Mouse (Mus musculus): ENCODE data around the gene Evc. TPM values are rescaled to one million over a fixed set of nuclear protein-coding genes. Genes with fewer than 3 reads are reported as not detected.

Evc gene
- polyA plus RNA-seq, 1 experiment = 13.3 TPM

GRCm38 (mm10) chr5:37320174-37320573 lies 16.5 kb downstream of the Evc start:
- no peak overlapping the region for H3K4me3 ChIP-seq
- TF ChIP-seq TCF12 (IDR thresholded peaks at IDR 0.05; ENCODE audit: insufficient read depth, poor library complexity, severe bottlenecking) (no peak), REST (IDR thresholded peaks at IDR 0.05; ENCODE audit: insufficient read depth, insufficient read length) (no peak), MAX (IDR thresholded peaks at IDR 0.05; ENCODE audit: low read depth) (no peak), POLR2AphosphoS2 (IDR thresholded peaks at IDR 0.05; ENCODE audit: insufficient read length, low read depth) (no peak), CEBPB (IDR thresholded peaks at IDR 0.05; ENCODE audit: insufficient read depth, poor library complexity, severe bottlenecking) (no peak), USF1 (IDR thresholded peaks at IDR 0.05; ENCODE audit: low read depth) (no peak), MYOG (IDR thresholded peaks at IDR 0.05; ENCODE audit: control insufficient read depth in 1 of 3, insufficient read depth in 1 of 3, insufficient read length in 2 of 3, low read depth in 2 of 3) (no peak), SRF (IDR thresholded peaks at IDR 0.05; ENCODE audit: control insufficient read depth, insufficient read length, low read depth) (no peak), MYOD1 (IDR thresholded peaks at IDR 0.05; ENCODE audit: control insufficient read depth in 1 of 3, insufficient read length in 2 of 3, low read depth in 2 of 3) (no peak)
- H3K27me3 ChIP-seq (ENCODE audit: control insufficient read depth, insufficient read depth, insufficient read length) = no peaks in the 10 kb centered on the region
- H3K79me2 ChIP-seq (ENCODE audit: control insufficient read depth, insufficient read depth) = no peaks in the 10 kb centered on the region
- H3K36me3 ChIP-seq (ENCODE audit: control insufficient read depth, insufficient read depth) = no peaks in the 10 kb centered on the region
- no peak overlapping the region for H3ac ChIP-seq (ENCODE audit: control insufficient read depth, insufficient read length)
- no peak overlapping the region for H3K4me2 ChIP-seq (ENCODE audit: low read depth)

- Histone ChIP-seq H3K79me2 (ENCODE audit: control insufficient read depth, insufficient read depth) (no peaks in the 10 kb centered on the region), H3K4me2 (ENCODE audit: low read depth) (no peak overlapping the region), H3K36me3 (ENCODE audit: control insufficient read depth, insufficient read depth) (no peaks in the 10 kb centered on the region), H3K4me3 (no peak overlapping the region), H3K27me3 (ENCODE audit: control insufficient read depth, insufficient read depth, insufficient read length) (no peaks in the 10 kb centered on the region), H3ac (ENCODE audit: control insufficient read depth, insufficient read length) (no peak overlapping the region)
- TF ChIP-seq MAX (IDR thresholded peaks at IDR 0.05; ENCODE audit: low read depth) (no peak), USF1 (IDR thresholded peaks at IDR 0.05; ENCODE audit: low read depth) (no peak), TCF3 (IDR thresholded peaks at IDR 0.05; ENCODE audit: insufficient read length, low read depth) (no peak), POLR2A (IDR thresholded peaks at IDR 0.05; ENCODE audit: insufficient read length, low read depth) (no peak), SRF (IDR thresholded peaks at IDR 0.05; ENCODE audit: control insufficient read depth, insufficient read length, low read depth) (no peak), MYOG (IDR thresholded peaks at IDR 0.05; ENCODE audit: control insufficient read depth in 1 of 3, insufficient read depth in 1 of 3, insufficient read length in 2 of 3, low read depth in 2 of 3) (no peak), REST (IDR thresholded peaks at IDR 0.05; ENCODE audit: insufficient read depth, insufficient read length) (no peak), TCF12 (IDR thresholded peaks at IDR 0.05; ENCODE audit: insufficient read depth, poor library complexity, severe bottlenecking) (no peak), E2F4 (IDR thresholded peaks at IDR 0.05; ENCODE audit: insufficient read depth) (no peak), CEBPB (IDR thresholded peaks at IDR 0.05; ENCODE audit: insufficient read depth, poor library complexity, severe bottlenecking) (no peak), POLR2AphosphoS2 (IDR thresholded peaks at IDR 0.05; ENCODE audit: insufficient read length, low read depth) (no peak), MYOD1 (IDR thresholded peaks at IDR 0.05; ENCODE audit: control insufficient read depth in 1 of 3, insufficient read length in 2 of 3, low read depth in 2 of 3) (no peak)
Measured at GRCm38 (mm10) chr5:37318715-37319114, 18.0 kb downstream of the Evc start.

- Histone ChIP-seq H3K36me3 (ENCODE audit: control insufficient read depth, insufficient read depth) (no peaks in the 10 kb centered on the region), H3K27me3 (ENCODE audit: control insufficient read depth, insufficient read depth, insufficient read length) (no peaks in the 10 kb centered on the region), H3K4me2 (ENCODE audit: low read depth) (no peak overlapping the region), H3ac (ENCODE audit: control insufficient read depth, insufficient read length) (no peak overlapping the region), H3K4me3 (no peak overlapping the region), H3K79me2 (ENCODE audit: control insufficient read depth, insufficient read depth) (no peaks in the 10 kb centered on the region)
- TF ChIP-seq TCF12 (IDR thresholded peaks at IDR 0.05; ENCODE audit: insufficient read depth, poor library complexity, severe bottlenecking) = no peak
- TF ChIP-seq MYOD1 (IDR thresholded peaks at IDR 0.05; ENCODE audit: control insufficient read depth in 1 of 3, insufficient read length in 2 of 3, low read depth in 2 of 3) = peak in 2 of 3 experiments; percentile 47 to 67
- peak in 2 of 3 experiments; percentile 49 to 56 for TF ChIP-seq MYOG (IDR thresholded peaks at IDR 0.05; ENCODE audit: control insufficient read depth in 1 of 3, insufficient read depth in 1 of 3, insufficient read length in 2 of 3, low read depth in 2 of 3)
- no peak for TF ChIP-seq POLR2A (IDR thresholded peaks at IDR 0.05; ENCODE audit: insufficient read length, low read depth)
- no peak for TF ChIP-seq POLR2AphosphoS2 (IDR thresholded peaks at IDR 0.05; ENCODE audit: insufficient read length, low read depth)
- no peak for TF ChIP-seq SRF (IDR thresholded peaks at IDR 0.05; ENCODE audit: control insufficient read depth, insufficient read length, low read depth)
- TF ChIP-seq TCF3 (IDR thresholded peaks at IDR 0.05; ENCODE audit: insufficient read length, low read depth) = no peak
- TF ChIP-seq MAX (IDR thresholded peaks at IDR 0.05; ENCODE audit: low read depth) = no peak
- TF ChIP-seq REST (IDR thresholded peaks at IDR 0.05; ENCODE audit: insufficient read depth, insufficient read length) = peak; percentile 81
- no peak for TF ChIP-seq CEBPB (IDR thresholded peaks at IDR 0.05; ENCODE audit: insufficient read depth, poor library complexity, severe bottlenecking)
Measured at GRCm38 (mm10) chr5:37312980-37313722, 23.5 kb downstream of the Evc start.

- Histone ChIP-seq H3ac (ENCODE audit: control insufficient read depth, insufficient read length) (no peak overlapping the region), H3K4me3 (no peak overlapping the region), H3K27me3 (ENCODE audit: control insufficient read depth, insufficient read depth, insufficient read length) (no peaks in the 10 kb centered on the region), H3K4me2 (ENCODE audit: low read depth) (no peak overlapping the region), H3K79me2 (ENCODE audit: control insufficient read depth, insufficient read depth) (no peaks in the 10 kb centered on the region), H3K36me3 (ENCODE audit: control insufficient read depth, insufficient read depth) (no peaks in the 10 kb centered on the region)
- TF ChIP-seq POLR2AphosphoS2 (IDR thresholded peaks at IDR 0.05; ENCODE audit: insufficient read length, low read depth) (no peak), POLR2A (IDR thresholded peaks at IDR 0.05; ENCODE audit: insufficient read length, low read depth) (no peak), TCF12 (IDR thresholded peaks at IDR 0.05; ENCODE audit: insufficient read depth, poor library complexity, severe bottlenecking) (no peak), TCF3 (IDR thresholded peaks at IDR 0.05; ENCODE audit: insufficient read length, low read depth) (no peak), SRF (IDR thresholded peaks at IDR 0.05; ENCODE audit: control insufficient read depth, insufficient read length, low read depth) (no peak), MYOD1 (IDR thresholded peaks at IDR 0.05; ENCODE audit: control insufficient read depth in 1 of 3, insufficient read length in 2 of 3, low read depth in 2 of 3) (no peak), USF1 (IDR thresholded peaks at IDR 0.05; ENCODE audit: low read depth) (no peak), MYOG (IDR thresholded peaks at IDR 0.05; ENCODE audit: control insufficient read depth in 1 of 3, insufficient read depth in 1 of 3, insufficient read length in 2 of 3, low read depth in 2 of 3) (no peak), E2F4 (IDR thresholded peaks at IDR 0.05; ENCODE audit: insufficient read depth) (no peak), MAX (IDR thresholded peaks at IDR 0.05; ENCODE audit: low read depth) (no peak), CEBPB (IDR thresholded peaks at IDR 0.05; ENCODE audit: insufficient read depth, poor library complexity, severe bottlenecking) (no peak), REST (IDR thresholded peaks at IDR 0.05; ENCODE audit: insufficient read depth, insufficient read length) (no peak)
Measured at GRCm38 (mm10) chr5:37310026-37310425, 26.7 kb downstream of the Evc start.
